Mouse (Mus musculus) telencephalon, adult 2 months (tissue): ENCODE measurements around the gene Ccdc24.

Experiments
- DNase-seq: peaks from one replicate; pipeline ENCODE4 v3.0.0-alpha.2; 2011; ENCODE audit warnings: low read depth, low spot score

Gene Ccdc24

GRCm38 (mm10) chr4:117830124-117830551 lies 42.2 kb downstream of the Ccdc24 start:
- no peak for DNase-seq

- no peak for DNase-seq
Measured at GRCm38 (mm10) chr4:117829260-117830123, 42.9 kb downstream of the Ccdc24 start.

GRCm38 (mm10) chr4:117828572-117829145 lies 43.7 kb downstream of the Ccdc24 start:
- DNase-seq: no peak

- DNase-seq: no peak
Measured at GRCm38 (mm10) chr4:117818032-117818431, 54.3 kb downstream of the Ccdc24 start.

GRCm38 (mm10) chr4:117816776-117817175 lies 55.6 kb downstream of the Ccdc24 start:
- no peak for DNase-seq
